Mouse (Mus musculus): ENCODE data around the gene Sp9.

The Sp9 gene

GRCm38 (mm10) chr2:73274119-73274920, 2.6 kb downstream of the Sp9 start:
- no peak for DNase-seq (ENCODE audit: extremely low read depth, insufficient read length, low spot score)

- no peak for DNase-seq (ENCODE audit: extremely low read depth, insufficient read length, low spot score)
Measured at GRCm38 (mm10) chr2:73275261-73276040, 3.7 kb downstream of the Sp9 start.

GRCm38 (mm10) chr2:73276141-73276571, 4.4 kb downstream of the Sp9 start:
- no peak for DNase-seq (ENCODE audit: extremely low read depth, insufficient read length, low spot score)

- no peak for DNase-seq (ENCODE audit: extremely low read depth, insufficient read length, low spot score)
Measured at GRCm38 (mm10) chr2:73277021-73277708, 5.4 kb downstream of the Sp9 start.

GRCm38 (mm10) chr2:73277709-73278075, 6.0 kb downstream of the Sp9 start:
- DNase-seq (ENCODE audit: extremely low read depth, insufficient read length, low spot score): no peak

- DNase-seq (ENCODE audit: extremely low read depth, insufficient read length, low spot score): peak; percentile 75
Measured at GRCm38 (mm10) chr2:73278131-73278854, 6.6 kb downstream of the Sp9 start.

- no peak for DNase-seq (ENCODE audit: extremely low read depth, insufficient read length, low spot score)
Measured at GRCm38 (mm10) chr2:73278869-73279268, 7.1 kb downstream of the Sp9 start.

- no peak for DNase-seq (ENCODE audit: extremely low read depth, insufficient read length, low spot score)
Measured at GRCm38 (mm10) chr2:73279271-73280038, 7.7 kb downstream of the Sp9 start.

GRCm38 (mm10) chr2:73280356-73281047, 8.8 kb downstream of the Sp9 start:
- no peak for DNase-seq (ENCODE audit: extremely low read depth, insufficient read length, low spot score)

GRCm38 (mm10) chr2:73281048-73281661, 9.4 kb downstream of the Sp9 start:
- DNase-seq (ENCODE audit: extremely low read depth, insufficient read length, low spot score): no peak

- no peak for DNase-seq (ENCODE audit: extremely low read depth, insufficient read length, low spot score)
Measured at GRCm38 (mm10) chr2:73281707-73282106, 10.0 kb downstream of the Sp9 start.

GRCm38 (mm10) chr2:73285630-73286029, 13.9 kb downstream of the Sp9 start:
- DNase-seq (ENCODE audit: extremely low read depth, insufficient read length, low spot score): no peak

- no peak for DNase-seq (ENCODE audit: extremely low read depth, insufficient read length, low spot score)
Measured at GRCm38 (mm10) chr2:73291130-73291529, 19.4 kb downstream of the Sp9 start.

- DNase-seq (ENCODE audit: extremely low read depth, insufficient read length, low spot score): no peak
Measured at GRCm38 (mm10) chr2:73295023-73295422, 23.3 kb downstream of the Sp9 start.

- DNase-seq (ENCODE audit: extremely low read depth, insufficient read length, low spot score): no peak
Measured at GRCm38 (mm10) chr2:73298154-73298553, 26.4 kb downstream of the Sp9 start.

- DNase-seq (ENCODE audit: extremely low read depth, insufficient read length, low spot score): no peak
Measured at GRCm38 (mm10) chr2:73298841-73299240, 27.1 kb downstream of the Sp9 start.

- DNase-seq (ENCODE audit: extremely low read depth, insufficient read length, low spot score): no peak
Measured at GRCm38 (mm10) chr2:73301979-73302378, 30.3 kb downstream of the Sp9 start.

- no peak for DNase-seq (ENCODE audit: extremely low read depth, insufficient read length, low spot score)
Measured at GRCm38 (mm10) chr2:73302722-73303121, 31.0 kb downstream of the Sp9 start.

- no peak for DNase-seq (ENCODE audit: extremely low read depth, insufficient read length, low spot score)
Measured at GRCm38 (mm10) chr2:73304506-73304905, 32.8 kb downstream of the Sp9 start.

Measured in 3134 (cell line).